Mouse (Mus musculus) lung, postnatal 0 days (tissue): ENCODE results near the gene Zfand3. TPM values are rescaled to one million over a fixed set of nuclear protein-coding genes. Genes with fewer than 3 reads are reported as not detected.

Experiments used
- ATAC-seq: fragments of 200-750 bp; cut with Nextera tagmentation; 2 replicates; pipeline ENCODE4 v1.8.0; 2017; ENCODE audit warnings: moderate library complexity
- DNase-seq: peaks from one replicate; pipeline ENCODE4 v3.0.0-alpha.2; 2016; ENCODE audit warnings: low spot score
- H3K27ac ChIP-seq: fragments of 300-500 bp; sonication (generic); 2 replicates; pipeline ENCODE4 v1.5.1; 2014; ENCODE audit warnings: antibody characterized with exemption, mild to moderate bottlenecking, low read length, mixed read lengths
- H3K27me3 ChIP-seq: fragments of 300-500 bp; sonication (generic); replicated peaks from 2 replicates; pipeline ENCODE4 v1.6.1; 2014; ENCODE audit warnings: low read length, mixed read lengths; ENCODE audit not compliant: insufficient read depth
- H3K36me3 ChIP-seq: fragments of 300-500 bp; sonication (generic); 2 replicates; pipeline ENCODE4 v1.6.1; 2014; ENCODE audit warnings: low read length, mixed read lengths; ENCODE audit not compliant: insufficient read depth
- H3K4me1 ChIP-seq: fragments of 300-500 bp; sonication (generic); 2 replicates; pipeline ENCODE4 v1.6.1; 2014; ENCODE audit warnings: antibody characterized with exemption, low read depth, low read length, mixed read lengths; ENCODE audit not compliant: insufficient read depth
- H3K4me2 ChIP-seq: fragments of 300-500 bp; sonication (generic); replicated peaks from 2 replicates; pipeline ENCODE4 v1.6.1; 2014; ENCODE audit warnings: low read depth, mild to moderate bottlenecking, low read length, moderate library complexity, mixed read lengths
- H3K4me3 ChIP-seq: fragments of 300-500 bp; sonication (generic); 2 replicates; pipeline ENCODE4 v1.5.1; 2014; ENCODE audit warnings: low read depth, low read length
- H3K9ac ChIP-seq: fragments of 300-500 bp; sonication (generic); replicated peaks from 2 replicates; pipeline ENCODE4 v1.6.1; 2014; ENCODE audit warnings: low read depth, mild to moderate bottlenecking
- H3K9me3 ChIP-seq: fragments of 300-500 bp; sonication (generic); 2 replicates; pipeline ENCODE4 v1.6.1; 2016; ENCODE audit warnings: low read length, mixed read lengths
- CTCF ChIP-seq: IDR thresholded peaks from 2 replicates; pipeline ENCODE4 v1.5.1; 2016; ENCODE audit warnings: antibody characterized with exemption, mild to moderate bottlenecking
- EP300 ChIP-seq: IDR thresholded peaks from 2 replicates; pipeline ENCODE4 v1.6.1; 2016; ENCODE audit warnings: antibody characterized with exemption, mild to moderate bottlenecking, control low read depth
- WGBS: fragments of 180-500 bp; shearing (Covaris S2); extraction: QIAGEN DNeasy Blood & Tissue Kit; methylation state at CpG from one replicate; pipeline ENCODE4 v1.1.7; 2014; 5-methylcytosine and 5-hydroxymethylcytosine counted together
- polyA plus RNA-seq: library from polyadenylated mRNA; unstranded; fragments of >200 nt; fragmentation: Nextera tagmentation; extraction: Ambion mirVana; gene quantifications from 2 replicates; pipeline ENCODE4 v1.2.1, GENCODE M21; 2015

Zfand3 gene
- polyA plus RNA-seq, 1 experiment from 2014 or later, result 52.1 TPM

DNA sequence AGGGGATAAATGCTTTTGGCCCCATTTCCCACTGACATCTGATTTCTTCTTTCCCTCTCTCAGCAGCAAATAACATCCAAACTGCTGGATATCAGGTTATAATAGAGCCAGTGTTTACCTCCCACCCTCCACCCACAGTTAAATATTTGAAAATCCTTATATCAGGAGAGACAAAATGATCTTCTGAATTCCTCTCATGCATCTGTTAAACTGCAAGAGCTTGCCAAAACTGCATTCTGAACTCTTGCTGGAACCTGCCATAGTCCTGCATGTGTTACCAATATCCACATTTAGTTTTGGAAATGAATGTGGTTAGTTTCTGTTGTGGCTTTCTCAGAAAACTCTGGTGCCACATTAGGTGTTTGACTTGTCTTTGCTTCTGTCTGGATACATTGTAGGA is 97.3 kb downstream of the Zfand3 start:
- Histone ChIP-seq H3K4me1 (no peaks in the 10 kb centered on the region; the same call in 1 of the 2 replicates), H3K9me3 (no peaks in the 10 kb centered on the region), H3K4me3 (no peak overlapping the region), H3K9ac (no peak overlapping the region), H3K4me2 (no peak overlapping the region), H3K27me3 (no peaks in the 10 kb centered on the region), H3K27ac (no peak overlapping the region), H3K36me3 (no peaks in the 10 kb centered on the region)
- no peak for TF ChIP-seq CTCF
- no peak for DNase-seq
- no peak for ATAC-seq

DNA sequence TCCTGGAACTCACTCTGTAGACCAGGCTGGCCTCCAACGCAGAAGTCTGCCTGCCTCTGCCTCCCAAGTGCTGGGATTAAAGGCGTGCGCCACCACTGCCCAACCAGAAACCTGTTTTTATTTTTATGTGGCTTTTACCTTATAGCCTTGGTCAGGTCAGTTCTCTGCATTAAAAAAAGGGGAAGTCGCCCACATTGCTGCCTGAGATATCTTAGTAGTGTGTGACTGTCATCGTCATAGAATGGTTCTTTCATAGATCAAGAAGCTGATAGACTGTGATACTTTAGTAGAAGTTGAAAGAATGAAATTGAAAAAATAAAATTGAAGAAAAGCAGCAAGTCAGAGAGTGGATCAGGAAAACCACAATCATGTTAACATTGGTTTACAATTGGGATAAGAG is 98.5 kb downstream of the Zfand3 start:
- no peak overlapping the region for H3K4me3 ChIP-seq
- H3K4me2 ChIP-seq, result no peak overlapping the region
- H3K4me1 ChIP-seq, result no peaks in the 10 kb centered on the region; the same call in 1 of the 2 replicates
- TF ChIP-seq EP300 (no peak), CTCF (no peak)
- no peak overlapping the region for H3K9ac ChIP-seq
- no peaks in the 10 kb centered on the region for H3K9me3 ChIP-seq
- DNase-seq, result no peak
- H3K27me3 ChIP-seq, result no peaks in the 10 kb centered on the region
- no peak for ATAC-seq
- 91% methylated on average over 5 of the region's 5 CpGs for WGBS
- no peaks in the 10 kb centered on the region for H3K36me3 ChIP-seq
- H3K27ac ChIP-seq, result no peak overlapping the region

DNA sequence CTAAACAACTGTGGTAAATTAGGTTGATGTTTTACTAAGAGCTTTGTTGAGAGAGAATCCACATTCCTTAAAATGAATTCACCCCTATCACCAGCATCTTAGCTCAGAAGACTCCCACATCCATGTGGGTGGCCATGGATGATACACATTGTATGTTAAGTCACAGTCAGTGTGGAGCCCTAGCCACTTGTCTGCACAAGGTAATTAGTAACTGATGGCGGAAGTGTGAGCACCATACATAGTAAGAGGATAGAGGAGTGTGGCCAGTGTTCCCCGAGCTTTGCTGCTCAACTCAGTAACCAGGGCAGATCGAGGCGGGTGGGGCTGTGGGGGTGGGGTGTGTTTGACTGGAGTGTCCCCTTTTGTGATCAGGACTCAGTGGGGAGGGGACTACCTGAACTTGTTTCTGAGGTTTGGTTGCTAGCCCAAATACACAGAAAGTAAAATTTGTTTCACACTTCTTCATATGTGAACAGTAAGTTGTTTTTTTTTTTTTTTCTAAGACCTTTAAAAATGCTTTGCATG is 99.2 kb downstream of the Zfand3 start:
- H3K4me1 ChIP-seq, result no peaks in the 10 kb centered on the region; the same call in 1 of the 2 replicates
- no peak for ATAC-seq
- DNase-seq, result no peak
- no peak overlapping the region for H3K27ac ChIP-seq
- no peak overlapping the region for H3K9ac ChIP-seq
- H3K9me3 ChIP-seq, result no peaks in the 10 kb centered on the region
- H3K36me3 ChIP-seq, result no peaks in the 10 kb centered on the region
- H3K4me2 ChIP-seq, result no peak overlapping the region
- no peak overlapping the region for H3K4me3 ChIP-seq
- TF ChIP-seq CTCF (no peak), EP300 (no peak)
- no peaks in the 10 kb centered on the region for H3K27me3 ChIP-seq
- 61% methylated on average over 4 of the region's 4 CpGs for WGBS

DNA sequence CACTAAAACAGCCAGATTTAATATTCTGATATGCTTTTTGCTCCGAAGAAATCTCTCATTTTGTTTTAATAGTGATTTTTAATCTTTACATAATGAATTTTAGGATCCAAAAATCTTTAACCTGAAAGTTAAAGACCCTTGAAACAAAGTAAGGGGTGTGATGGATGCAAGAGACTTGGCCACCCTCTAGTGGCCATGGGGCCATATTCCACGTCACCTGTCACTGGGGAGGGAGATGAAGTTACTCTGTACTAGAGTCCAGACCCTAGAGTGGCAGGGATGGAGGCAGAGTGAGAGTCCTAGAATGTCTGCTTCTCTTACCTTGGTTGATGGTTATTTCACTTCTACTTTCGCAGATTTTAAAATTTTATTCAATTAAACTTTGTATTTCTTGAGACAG is 100.8 kb downstream of the Zfand3 start:
- Histone ChIP-seq H3K4me3 (no peak overlapping the region), H3K4me1 (no peaks in the 10 kb centered on the region; the same call in 1 of the 2 replicates), H3K27me3 (no peaks in the 10 kb centered on the region), H3K36me3 (no peaks in the 10 kb centered on the region), H3K27ac (no peak overlapping the region), H3K9me3 (no peaks in the 10 kb centered on the region), H3K4me2 (no peak overlapping the region), H3K9ac (no peak overlapping the region)
- WGBS, result 85% methylated on average over 3 of the region's 3 CpGs
- ATAC-seq, result no peak
- no peak for TF ChIP-seq EP300
- TF ChIP-seq CTCF, result peak; percentile 72
- DNase-seq, result no peak

DNA sequence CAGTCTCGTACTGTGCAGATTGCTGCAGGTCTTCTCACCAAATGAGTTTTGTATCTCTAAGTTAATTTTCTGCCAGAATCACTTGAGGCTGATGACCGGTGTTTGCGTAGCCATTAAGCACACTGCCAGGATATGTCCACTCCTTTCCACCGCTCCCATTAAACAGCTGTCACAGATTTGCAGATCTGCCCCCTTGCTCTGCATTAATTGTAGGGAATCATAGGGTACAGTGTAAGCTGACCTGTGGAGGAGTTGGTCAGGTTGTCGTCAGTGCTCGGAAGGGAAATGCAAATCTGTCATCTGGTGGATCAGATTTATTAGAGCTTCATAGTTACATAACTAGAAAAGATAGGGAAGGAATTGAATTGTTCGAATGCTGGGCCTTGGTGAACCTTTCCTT is 106.1 kb downstream of the Zfand3 start:
- Histone ChIP-seq H3K4me2 (no peak overlapping the region), H3K4me3 (no peak overlapping the region), H3K27me3 (no peaks in the 10 kb centered on the region), H3K9me3 (no peaks in the 10 kb centered on the region), H3K27ac (no peak overlapping the region), H3K36me3 (no peaks in the 10 kb centered on the region), H3K4me1 (no peaks in the 10 kb centered on the region), H3K9ac (no peak overlapping the region)
- DNase-seq, result no peak
- no peak for ATAC-seq
- TF ChIP-seq EP300 (no peak), CTCF (no peak)
- WGBS, result 46% methylated on average over 7 of the region's 7 CpGs

DNA sequence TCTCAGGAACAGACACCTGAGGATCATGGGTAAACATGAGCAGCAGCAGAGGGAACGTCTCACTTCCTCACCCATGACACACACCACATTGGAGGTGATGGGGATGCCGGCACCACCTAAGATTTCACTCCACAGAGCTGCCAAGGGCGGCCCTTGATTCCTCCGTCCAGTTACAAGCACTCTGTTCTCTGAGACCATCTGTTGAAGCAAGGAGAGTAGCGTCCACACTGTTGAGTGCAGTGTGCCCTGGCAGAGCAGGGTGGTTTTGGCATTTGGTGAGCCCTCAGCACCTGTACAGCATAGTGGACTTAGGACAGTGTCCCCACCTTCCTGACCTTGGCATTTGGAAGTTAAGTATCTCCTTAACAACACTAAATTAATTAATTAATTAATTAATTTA is 107.0 kb downstream of the Zfand3 start:
- no peak overlapping the region for H3K27ac ChIP-seq
- H3K4me3 ChIP-seq, result no peak overlapping the region
- no peaks in the 10 kb centered on the region for H3K27me3 ChIP-seq
- DNase-seq (no peak), ATAC-seq (no peak)
- no peaks in the 10 kb centered on the region for H3K9me3 ChIP-seq
- WGBS, result 72% methylated on average over 5 of the region's 5 CpGs
- H3K9ac ChIP-seq, result no peak overlapping the region
- H3K4me1 ChIP-seq, result no peaks in the 10 kb centered on the region
- H3K36me3 ChIP-seq, result no peaks in the 10 kb centered on the region
- H3K4me2 ChIP-seq, result no peak overlapping the region
- no peak for TF ChIP-seq EP300
- no peak for TF ChIP-seq CTCF

DNA sequence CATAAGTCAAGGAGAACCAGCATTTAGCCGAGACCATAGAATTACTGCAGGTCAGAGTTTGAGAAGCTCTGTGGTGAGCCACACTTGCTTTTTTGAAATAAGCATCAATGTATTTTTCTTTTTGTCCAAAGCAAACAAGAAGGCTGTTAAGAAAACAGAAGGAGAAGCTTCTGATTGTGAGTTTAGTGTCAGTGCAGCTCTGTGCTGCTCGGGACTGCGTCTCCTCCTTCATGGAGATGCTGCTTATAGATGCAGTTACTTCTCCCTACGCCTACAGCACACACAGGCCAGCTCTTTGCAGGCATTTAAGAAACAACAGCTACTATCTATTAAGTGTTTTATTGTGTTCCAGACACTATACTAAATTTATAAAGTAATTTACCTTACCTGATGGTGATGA is 107.5 kb downstream of the Zfand3 start:
- TF ChIP-seq EP300 (no peak), CTCF (no peak)
- ATAC-seq, result no peak
- Histone ChIP-seq H3K4me2 (no peak overlapping the region), H3K27me3 (no peaks in the 10 kb centered on the region), H3K27ac (no peak overlapping the region), H3K9me3 (no peaks in the 10 kb centered on the region), H3K4me3 (no peak overlapping the region), H3K9ac (no peak overlapping the region), H3K4me1 (no peaks in the 10 kb centered on the region), H3K36me3 (no peaks in the 10 kb centered on the region)
- 83% methylated on average over 4 of the region's 4 CpGs for WGBS
- DNase-seq, result no peak
